Mouse (Mus musculus): Measurements from ENCODE around the gene A4gnt. TPM values are rescaled to one million over a fixed set of nuclear protein-coding genes. Genes with fewer than 3 reads are reported as not detected.

A4gnt gene
- polyA plus RNA-seq, 1 experiment from 2014 or later = not detected

- Histone ChIP-seq H3K4me3 (no peak overlapping the region), H3K9ac (no peak overlapping the region), H3K4me1 (replicated peaks) (no peaks in the 10 kb centered on the region), H3K4me2 (no peak overlapping the region), H3K36me3 (no peaks in the 10 kb centered on the region), H3K27ac (replicated peaks) (no peak overlapping the region), H3K9me3 (no peaks in the 10 kb centered on the region), H3K27me3 (no peaks in the 10 kb centered on the region)
- ATAC-seq (ENCODE audit: low read depth) = no peak
- 92% methylated on average over 11 of the region's 11 CpGs for WGBS
These were observed 7.9 kb downstream of the A4gnt start for GRCm38 (mm10) chr9:99620196-99620595.

- H3K9me3 ChIP-seq = no peaks in the 10 kb centered on the region
- 90% methylated on average over 1 of the region's 1 CpGs for WGBS
- no peak overlapping the region for H3K4me2 ChIP-seq
- ATAC-seq (ENCODE audit: low read depth) = no peak
- no peaks in the 10 kb centered on the region for H3K36me3 ChIP-seq
- H3K4me3 ChIP-seq = no peak overlapping the region
- no peak overlapping the region for H3K9ac ChIP-seq
- H3K27ac ChIP-seq (replicated peaks) = no peak overlapping the region
- H3K27me3 ChIP-seq = no peaks in the 10 kb centered on the region
- H3K4me1 ChIP-seq (replicated peaks) = no peaks in the 10 kb centered on the region
These were observed 9.7 kb downstream of the A4gnt start for GRCm38 (mm10) chr9:99622034-99622433.

- Histone ChIP-seq H3K4me2 (no peak overlapping the region), H3K27ac (replicated peaks) (no peak overlapping the region), H3K27me3 (no peaks in the 10 kb centered on the region), H3K9me3 (no peaks in the 10 kb centered on the region), H3K4me1 (replicated peaks) (no peaks in the 10 kb centered on the region), H3K36me3 (no peaks in the 10 kb centered on the region), H3K4me3 (no peak overlapping the region), H3K9ac (no peak overlapping the region)
- WGBS = 63% methylated on average over 2 of the region's 2 CpGs
- no peak for ATAC-seq (ENCODE audit: low read depth)
These were observed 10.7 kb downstream of the A4gnt start for GRCm38 (mm10) chr9:99622966-99623365.

GRCm38 (mm10) chr9:99624117-99624516 lies 11.8 kb downstream of the A4gnt start:
- Histone ChIP-seq H3K36me3 (no peaks in the 10 kb centered on the region), H3K4me1 (replicated peaks) (peaks cover 7% of the 10 kb centered on the region), H3K9me3 (no peaks in the 10 kb centered on the region), H3K4me3 (no peak overlapping the region), H3K27me3 (no peaks in the 10 kb centered on the region), H3K27ac (replicated peaks) (no peak overlapping the region), H3K4me2 (no peak overlapping the region), H3K9ac (no peak overlapping the region)
- ATAC-seq (ENCODE audit: low read depth) = no peak
- 83% methylated on average over 6 of the region's 6 CpGs for WGBS

- no peak for ATAC-seq (ENCODE audit: low read depth)
- Histone ChIP-seq H3K4me1 (replicated peaks) (peaks cover 43% of the 10 kb centered on the region), H3K27ac (replicated peaks) (peak overlapping the region; percentile 82; the same call in 1 of the 2 replicates), H3K4me2 (peak overlapping the region; percentile 82), H3K36me3 (no peaks in the 10 kb centered on the region), H3K4me3 (peak overlapping the region; percentile 63), H3K9ac (peak overlapping the region; percentile 79), H3K9me3 (no peaks in the 10 kb centered on the region), H3K27me3 (no peaks in the 10 kb centered on the region)
- 72% methylated on average over 4 of the region's 4 CpGs for WGBS
These were observed 16.3 kb downstream of the A4gnt start for GRCm38 (mm10) chr9:99628581-99628980.

- H3K27ac ChIP-seq (replicated peaks) = peak within 1 kb of the TSS; percentile 82
- peak within 1 kb of the TSS; percentile 63 for H3K4me3 ChIP-seq
- no peaks in the 10 kb centered on the region for H3K27me3 ChIP-seq
- H3K4me1 ChIP-seq (replicated peaks) = peaks cover 43% of the 10 kb centered on the region
- peak within 1 kb of the TSS; percentile 79 for H3K9ac ChIP-seq
- under 1% methylated on average over 44 of the region's 44 CpGs for WGBS
- H3K36me3 ChIP-seq = no peaks in the 10 kb centered on the region
- H3K4me2 ChIP-seq = peak within 1 kb of the TSS; percentile 82
- no peaks in the 10 kb centered on the region for H3K9me3 ChIP-seq
- ATAC-seq (ENCODE audit: low read depth) = peak; percentile 92
These were observed 17.1 kb downstream of the A4gnt start, which contains the start of gene Dzip1l for GRCm38 (mm10) chr9:99629281-99630011. Gene Dzip1l, plus strand, starts transcription at chr9:99629496.

- ATAC-seq (ENCODE audit: low read depth) = no peak
- peak overlapping the region; percentile 63 for H3K4me3 ChIP-seq
- peak overlapping the region; percentile 82 for H3K4me2 ChIP-seq
- H3K27me3 ChIP-seq = no peaks in the 10 kb centered on the region
- no peaks in the 10 kb centered on the region for H3K9me3 ChIP-seq
- under 1% methylated on average over 11 of the region's 11 CpGs for WGBS
- H3K4me1 ChIP-seq (replicated peaks) = peaks cover 43% of the 10 kb centered on the region
- no peaks in the 10 kb centered on the region for H3K36me3 ChIP-seq
- peak overlapping the region; percentile 79 for H3K9ac ChIP-seq
- H3K27ac ChIP-seq (replicated peaks) = peak overlapping the region; percentile 82
These were observed 17.8 kb downstream of the A4gnt start for GRCm38 (mm10) chr9:99630071-99630470.

GRCm38 (mm10) chr9:99630528-99631125 lies 18.3 kb downstream of the A4gnt start:
- 51% methylated on average over 9 of the region's 9 CpGs for WGBS
- ATAC-seq (ENCODE audit: low read depth) = no peak
- H3K27me3 ChIP-seq = no peaks in the 10 kb centered on the region

GRCm38 (mm10) chr9:99631781-99632180 lies 19.5 kb downstream of the A4gnt start:
- Histone ChIP-seq H3K4me2 (peak overlapping the region; percentile 34), H3K9me3 (no peaks in the 10 kb centered on the region), H3K4me3 (no peak overlapping the region), H3K4me1 (replicated peaks) (peaks cover 43% of the 10 kb centered on the region), H3K36me3 (0 out of 2 replicates have a peak, but pooled peaks cover 6% of the 10 kb centered on the region), H3K9ac (no peak overlapping the region), H3K27me3 (no peaks in the 10 kb centered on the region), H3K27ac (replicated peaks) (peak overlapping the region; percentile 62)
- no peak for ATAC-seq (ENCODE audit: low read depth)
- WGBS = 24% methylated on average over 2 of the region's 2 CpGs

More at GRCm38 (mm10) chr9:99630528-99631125, 18.3 kb downstream of the A4gnt start:
- Histone ChIP-seq H3K4me2 (peak overlapping the region; percentile 82), H3K4me3 (peak overlapping the region; percentile 63), H3K27ac (replicated peaks) (peak overlapping the region; percentile 82; the same call in 1 of the 2 replicates), H3K36me3 (0 out of 2 replicates have a peak, but pooled peaks cover 4% of the 10 kb centered on the region), H3K4me1 (replicated peaks) (peaks cover 43% of the 10 kb centered on the region), H3K9me3 (no peaks in the 10 kb centered on the region), H3K9ac (peak overlapping the region; percentile 79)

- Histone ChIP-seq H3K36me3 (peaks cover 8% of the 10 kb centered on the region; the same call in 1 of the 2 replicates), H3K27me3 (no peaks in the 10 kb centered on the region), H3K4me3 (no peak overlapping the region), H3K9ac (0 out of 2 replicates have a peak overlapping the region, but pooled peaks have one; percentile 17), H3K4me1 (replicated peaks) (peaks cover 43% of the 10 kb centered on the region), H3K9me3 (no peaks in the 10 kb centered on the region), H3K27ac (replicated peaks) (peak overlapping the region; percentile 62), H3K4me2 (peak overlapping the region; percentile 34)
- ATAC-seq (ENCODE audit: low read depth) = no peak
- 37% methylated on average over 8 of the region's 8 CpGs for WGBS
These were observed 20.0 kb downstream of the A4gnt start for GRCm38 (mm10) chr9:99632264-99632663.

GRCm38 (mm10) chr9:99636776-99637175 lies 24.5 kb downstream of the A4gnt start:
- ATAC-seq (ENCODE audit: low read depth) = peak; percentile 34; the same call in 1 of the 2 replicates

GRCm38 (mm10) chr9:99637227-99637626 lies 24.9 kb downstream of the A4gnt start:
- no peak overlapping the region for H3K27ac ChIP-seq (replicated peaks)
- no peak; the same call in 1 of the 2 replicates for ATAC-seq (ENCODE audit: low read depth)
- WGBS = 96% methylated on average over 17 of the region's 17 CpGs
- no peak overlapping the region for H3K4me3 ChIP-seq
- no peaks in the 10 kb centered on the region for H3K9me3 ChIP-seq
- H3K27me3 ChIP-seq = no peaks in the 10 kb centered on the region
- peaks cover 37% of the 10 kb centered on the region for H3K36me3 ChIP-seq
- H3K4me1 ChIP-seq (replicated peaks) = peaks cover 10% of the 10 kb centered on the region
- H3K9ac ChIP-seq = no peak overlapping the region
- no peak overlapping the region for H3K4me2 ChIP-seq

More at GRCm38 (mm10) chr9:99636776-99637175, 24.5 kb downstream of the A4gnt start:
- no peaks in the 10 kb centered on the region for H3K27me3 ChIP-seq
- peaks cover 14% of the 10 kb centered on the region for H3K4me1 ChIP-seq (replicated peaks)
- H3K4me2 ChIP-seq = no peak overlapping the region
- H3K4me3 ChIP-seq = no peak overlapping the region
- H3K9ac ChIP-seq = no peak overlapping the region
- peaks cover 32% of the 10 kb centered on the region for H3K36me3 ChIP-seq
- 84% methylated on average over 1 of the region's 1 CpGs for WGBS
- no peak overlapping the region for H3K27ac ChIP-seq (replicated peaks)
- H3K9me3 ChIP-seq = no peaks in the 10 kb centered on the region

Measured in neural tube, embryonic 13.5 days (tissue).